Mouse (Mus musculus) heart, embryonic 10.5 days (tissue): Measurements from ENCODE around the gene Eef1akmt2. TPM values are rescaled to one million over a fixed set of nuclear protein-coding genes. Genes with fewer than 3 reads are reported as not detected.

ENCODE experiments used
- DNase-seq: peaks from one replicate; pipeline ENCODE4 v3.0.0-alpha.2; 2017; ENCODE audit warnings: low spot score
- H3K27ac ChIP-seq: fragments of 300-500 bp; sonication (generic); 2 replicates; pipeline ENCODE4 v1.5.1; 2016; ENCODE audit warnings: mild to moderate bottlenecking
- H3K27me3 ChIP-seq: fragments of 300-500 bp; sonication (generic); 2 replicates; pipeline ENCODE4 v1.6.1; 2016; ENCODE audit warnings: mild to moderate bottlenecking; ENCODE audit not compliant: poor library complexity, insufficient read depth, severe bottlenecking
- H3K36me3 ChIP-seq: fragments of 300-500 bp; sonication (generic); 2 replicates; pipeline ENCODE4 v1.6.1; 2016; ENCODE audit warnings: mild to moderate bottlenecking, moderate library complexity
- H3K4me1 ChIP-seq: fragments of 300-500 bp; sonication (generic); 2 replicates; pipeline ENCODE4 v1.6.1; 2016; ENCODE audit warnings: mild to moderate bottlenecking
- H3K4me3 ChIP-seq: fragments of 300-500 bp; sonication (generic); 2 replicates; pipeline ENCODE4 v1.5.1; 2016; ENCODE audit warnings: mild to moderate bottlenecking, moderate library complexity
- H3K9me3 ChIP-seq: fragments of 300-500 bp; sonication (generic); 2 replicates; pipeline ENCODE4 v1.6.1; 2016; ENCODE audit warnings: mild to moderate bottlenecking, moderate library complexity
- WGBS: fragments of 180-500 bp; shearing (Covaris S2); methylation state at CpG from one replicate; pipeline ENCODE4 v1.1.7; 2016; 5-methylcytosine and 5-hydroxymethylcytosine counted together
- polyA plus RNA-seq: library from polyadenylated mRNA; unstranded; fragments of >200 nt; fragmentation: Nextera tagmentation; extraction: Ambion mirVana; gene quantifications from 2 replicates; pipeline ENCODE4 v1.2.1, GENCODE M21; 2016

Gene Eef1akmt2
- polyA plus RNA-seq, 1 experiment from 2014 or later: 54.1 TPM

- Histone ChIP-seq H3K9me3 (no peaks in the 10 kb centered on the region), H3K4me3 (no peak overlapping the region), H3K4me1 (peaks cover 98% of the 10 kb centered on the region), H3K27me3 (no peaks in the 10 kb centered on the region), H3K27ac (peak overlapping the region; percentile 80; the same call in 1 of the 2 replicates), H3K36me3 (peaks cover 4% of the 10 kb centered on the region; the same call in 1 of the 2 replicates)
- DNase-seq: no peak
- 75% methylated on average over 7 of the region's 7 CpGs for WGBS
Measured at GRCm38 (mm10) chr7:132804461-132804860, 48.0 kb downstream of the Eef1akmt2 start.

GRCm38 (mm10) chr7:132803962-132804361, 48.5 kb downstream of the Eef1akmt2 start:
- Histone ChIP-seq H3K9me3 (no peaks in the 10 kb centered on the region), H3K4me1 (peaks cover 98% of the 10 kb centered on the region), H3K27me3 (no peaks in the 10 kb centered on the region), H3K27ac (peak overlapping the region; percentile 80; the same call in 1 of the 2 replicates), H3K36me3 (peaks cover 4% of the 10 kb centered on the region; the same call in 1 of the 2 replicates), H3K4me3 (no peak overlapping the region)
- DNase-seq: no peak
- WGBS: 74% methylated on average over 3 of the region's 3 CpGs

- Histone ChIP-seq H3K4me3 (no peak overlapping the region), H3K27me3 (no peaks in the 10 kb centered on the region), H3K36me3 (peaks cover 4% of the 10 kb centered on the region; the same call in 1 of the 2 replicates), H3K9me3 (no peaks in the 10 kb centered on the region), H3K27ac (peak overlapping the region; percentile 80), H3K4me1 (peaks cover 94% of the 10 kb centered on the region)
- 67% methylated on average over 2 of the region's 2 CpGs for WGBS
- no peak for DNase-seq
Measured at GRCm38 (mm10) chr7:132803336-132803735, 49.1 kb downstream of the Eef1akmt2 start.

- no peaks in the 10 kb centered on the region for H3K27me3 ChIP-seq
- no peaks in the 10 kb centered on the region for H3K9me3 ChIP-seq
- H3K4me1 ChIP-seq: peaks cover 88% of the 10 kb centered on the region
- WGBS: 68% methylated on average over 11 of the region's 11 CpGs
- DNase-seq: no peak
- no peak overlapping the region for H3K4me3 ChIP-seq
- H3K27ac ChIP-seq: peak overlapping the region; percentile 80
- H3K36me3 ChIP-seq: peaks cover 4% of the 10 kb centered on the region; the same call in 1 of the 2 replicates
Measured at GRCm38 (mm10) chr7:132802691-132803090, 49.8 kb downstream of the Eef1akmt2 start.

- 79% methylated on average over 2 of the region's 2 CpGs for WGBS
- Histone ChIP-seq H3K4me3 (no peak overlapping the region), H3K9me3 (no peaks in the 10 kb centered on the region), H3K27me3 (no peaks in the 10 kb centered on the region), H3K36me3 (peaks cover 4% of the 10 kb centered on the region; the same call in 1 of the 2 replicates), H3K27ac (peak overlapping the region; percentile 80), H3K4me1 (peaks cover 81% of the 10 kb centered on the region)
- DNase-seq: no peak
Measured at GRCm38 (mm10) chr7:132802066-132802465, 50.4 kb downstream of the Eef1akmt2 start.

GRCm38 (mm10) chr7:132801509-132801908, 51.0 kb downstream of the Eef1akmt2 start:
- Histone ChIP-seq H3K4me3 (no peak overlapping the region), H3K9me3 (no peaks in the 10 kb centered on the region), H3K27me3 (no peaks in the 10 kb centered on the region), H3K36me3 (peaks cover 4% of the 10 kb centered on the region; the same call in 1 of the 2 replicates), H3K4me1 (peaks cover 76% of the 10 kb centered on the region), H3K27ac (peak overlapping the region; percentile 82; the same call in 1 of the 2 replicates)
- 88% methylated on average over 5 of the region's 5 CpGs for WGBS
- no peak for DNase-seq

- peak overlapping the region; percentile 82 for H3K27ac ChIP-seq
Measured at GRCm38 (mm10) chr7:132800868-132801267, 51.6 kb downstream of the Eef1akmt2 start.

GRCm38 (mm10) chr7:132799119-132800016, 53.1 kb downstream of the Eef1akmt2 start:
- Histone ChIP-seq H3K27me3 (no peaks in the 10 kb centered on the region), H3K4me1 (peaks cover 58% of the 10 kb centered on the region), H3K36me3 (peaks cover 4% of the 10 kb centered on the region; the same call in 1 of the 2 replicates), H3K27ac (peak overlapping the region; percentile 82; the same call in 1 of the 2 replicates), H3K4me3 (no peak overlapping the region), H3K9me3 (no peaks in the 10 kb centered on the region)
- no peak for DNase-seq
- WGBS: 79% methylated on average over 5 of the region's 5 CpGs

More at GRCm38 (mm10) chr7:132800868-132801267, 51.6 kb downstream of the Eef1akmt2 start:
- Histone ChIP-seq H3K4me3 (no peak overlapping the region), H3K9me3 (no peaks in the 10 kb centered on the region), H3K36me3 (peaks cover 4% of the 10 kb centered on the region; the same call in 1 of the 2 replicates), H3K4me1 (peaks cover 69% of the 10 kb centered on the region), H3K27me3 (no peaks in the 10 kb centered on the region)
- no peak for DNase-seq
- WGBS: 74% methylated on average over 10 of the region's 10 CpGs

- Histone ChIP-seq H3K4me1 (peaks cover 40% of the 10 kb centered on the region), H3K36me3 (no peaks in the 10 kb centered on the region), H3K27me3 (no peaks in the 10 kb centered on the region), H3K27ac (no peak overlapping the region), H3K4me3 (no peak overlapping the region), H3K9me3 (no peaks in the 10 kb centered on the region)
- 88% methylated on average over 5 of the region's 5 CpGs for WGBS
- no peak for DNase-seq
Measured at GRCm38 (mm10) chr7:132795141-132795540, 57.3 kb downstream of the Eef1akmt2 start.

GRCm38 (mm10) chr7:132793467-132793866, 59.0 kb downstream of the Eef1akmt2 start:
- WGBS: 76% methylated on average over 6 of the region's 6 CpGs

GRCm38 (mm10) chr7:132790447-132791219, 61.8 kb downstream of the Eef1akmt2 start:
- no peak for DNase-seq
- H3K36me3 ChIP-seq: no peaks in the 10 kb centered on the region
- H3K27me3 ChIP-seq: no peaks in the 10 kb centered on the region
- 88% methylated on average over 14 of the region's 14 CpGs for WGBS
- no peaks in the 10 kb centered on the region for H3K9me3 ChIP-seq
- H3K4me3 ChIP-seq: no peak overlapping the region
- peaks cover 53% of the 10 kb centered on the region for H3K4me1 ChIP-seq
- H3K27ac ChIP-seq: no peak overlapping the region

More at GRCm38 (mm10) chr7:132793467-132793866, 59.0 kb downstream of the Eef1akmt2 start:
- H3K4me3 ChIP-seq: no peak overlapping the region
- H3K27ac ChIP-seq: no peak overlapping the region; the same call in 1 of the 2 replicates
- H3K27me3 ChIP-seq: no peaks in the 10 kb centered on the region
- no peaks in the 10 kb centered on the region for H3K36me3 ChIP-seq
- no peaks in the 10 kb centered on the region for H3K9me3 ChIP-seq
- peaks cover 27% of the 10 kb centered on the region for H3K4me1 ChIP-seq
- no peak for DNase-seq

- H3K4me3 ChIP-seq: no peak overlapping the region
- DNase-seq: no peak
- H3K36me3 ChIP-seq: no peaks in the 10 kb centered on the region
- H3K27ac ChIP-seq: no peak overlapping the region
- H3K4me1 ChIP-seq: peaks cover 62% of the 10 kb centered on the region
- H3K9me3 ChIP-seq: no peaks in the 10 kb centered on the region
- 89% methylated on average over 13 of the region's 13 CpGs for WGBS
- no peaks in the 10 kb centered on the region for H3K27me3 ChIP-seq
Measured at GRCm38 (mm10) chr7:132788826-132789225, 63.6 kb downstream of the Eef1akmt2 start.
